Mouse (Mus musculus) gonadal fat pad, adult 2 months (tissue): ENCODE results near the gene Fam181a. TPM values are rescaled to one million over a fixed set of nuclear protein-coding genes. Genes with fewer than 3 reads are reported as not detected.

ENCODE experiments used
- DNase-seq: peaks from one replicate; pipeline ENCODE4 v3.0.0-alpha.2; 2012; ENCODE audit warnings: low read depth
- polyA plus RNA-seq: library from polyadenylated mRNA; depleted of rRNA; stranded (reverse); fragments of >200 nt; gene quantifications from 2 replicates; pipeline ENCODE4 v1.2.3, GENCODE M21; 2012; rRNA removed

Gene Fam181a
- 0.14 TPM in 2 replicates for polyA plus RNA-seq

GRCm38 (mm10) chr12:103310744-103311267, at the start of gene Fam181a:
Fam181a (plus strand) TSS chr12:103310975.
- DNase-seq, result no peak

- no peak for DNase-seq
These were observed 48.5 kb upstream of the Fam181a start for GRCm38 (mm10) chr12:103262017-103262865.

GRCm38 (mm10) chr12:103266605-103267004, 44.2 kb upstream of the Fam181a start:
- DNase-seq, result no peak

- no peak for DNase-seq
These were observed 38.6 kb upstream of the Fam181a start for GRCm38 (mm10) chr12:103272176-103272575.

GRCm38 (mm10) chr12:103273051-103273450, 37.7 kb upstream of the Fam181a start:
- DNase-seq, result no peak

GRCm38 (mm10) chr12:103273732-103274131, 37.0 kb upstream of the Fam181a start:
- DNase-seq, result no peak

- no peak for DNase-seq
These were observed 34.4 kb upstream of the Fam181a start for GRCm38 (mm10) chr12:103276422-103276821.

GRCm38 (mm10) chr12:103281491-103281890, 29.3 kb upstream of the Fam181a start:
- DNase-seq, result no peak

- DNase-seq, result peak; percentile 68
These were observed 28.9 kb upstream of the Fam181a start for GRCm38 (mm10) chr12:103281912-103282311.

- DNase-seq, result no peak
These were observed 27.8 kb upstream of the Fam181a start for GRCm38 (mm10) chr12:103282936-103283335.

GRCm38 (mm10) chr12:103283411-103283810, 27.4 kb upstream of the Fam181a start:
- peak; percentile 57 for DNase-seq

- DNase-seq, result no peak
These were observed 23.5 kb upstream of the Fam181a start for GRCm38 (mm10) chr12:103287276-103287675.

GRCm38 (mm10) chr12:103292366-103292765, 18.4 kb upstream of the Fam181a start:
- DNase-seq, result no peak

- no peak for DNase-seq
These were observed 14.5 kb upstream of the Fam181a start for GRCm38 (mm10) chr12:103296292-103296691.

GRCm38 (mm10) chr12:103300493-103300892, 10.3 kb upstream of the Fam181a start:
- no peak for DNase-seq

GRCm38 (mm10) chr12:103301645-103302044, 9.1 kb upstream of the Fam181a start:
- no peak for DNase-seq

- DNase-seq, result no peak
These were observed 7.8 kb upstream of the Fam181a start for GRCm38 (mm10) chr12:103302960-103303359.

GRCm38 (mm10) chr12:103306224-103306623, 4.6 kb upstream of the Fam181a start:
- DNase-seq, result no peak

GRCm38 (mm10) chr12:103306720-103307119, 4.1 kb upstream of the Fam181a start:
- DNase-seq, result no peak

GRCm38 (mm10) chr12:103311921-103312320, 1.1 kb downstream of the Fam181a start:
- no peak for DNase-seq

GRCm38 (mm10) chr12:103313274-103313673, 2.5 kb downstream of the Fam181a start:
- DNase-seq, result no peak

- no peak for DNase-seq
These were observed 3.3 kb downstream of the Fam181a start for GRCm38 (mm10) chr12:103313871-103314639.
